Mouse (Mus musculus): ENCODE measurements at regions not wholly inside any gene's neighbourhood (a gene's known extent, or its start where the extent isn't known, plus 50 kb on each side); places are given as distances from the start of the nearest gene placed in this dataset.

DNA sequence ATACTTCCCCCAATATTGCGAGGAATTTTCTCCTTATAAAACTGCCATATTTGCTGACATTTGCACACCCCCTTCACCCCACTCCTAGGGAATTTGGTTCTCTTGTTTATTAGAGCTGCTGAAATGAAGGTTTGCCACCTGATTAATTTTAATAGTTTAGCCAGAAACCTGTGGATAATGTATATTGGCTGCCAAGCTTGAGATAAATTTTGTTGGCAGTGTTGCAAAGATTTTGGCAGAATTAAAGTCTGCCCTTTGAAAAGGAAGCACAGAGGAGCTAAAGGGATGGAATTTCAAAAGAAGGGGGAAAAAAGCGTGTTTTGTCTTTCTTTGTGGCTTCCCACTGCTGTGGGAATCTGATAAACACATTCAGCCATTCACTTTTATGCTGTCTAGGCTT, 354.6 kb upstream of the Car10 start:
- intact Hi-C loops (cut with DNase I): no loop called here
- DNase-seq: no peak

GRCm38 (mm10) chr11:92758383-92758964, 339.4 kb upstream of the Car10 start:
- DNase-seq: no peak
- intact Hi-C loops (cut with DNase I): no loop called here

- intact Hi-C loops (cut with DNase I): no loop called here
- no peak for DNase-seq
Measured at GRCm38 (mm10) chr11:92769936-92770335, 327.9 kb upstream of the Car10 start.

DNA sequence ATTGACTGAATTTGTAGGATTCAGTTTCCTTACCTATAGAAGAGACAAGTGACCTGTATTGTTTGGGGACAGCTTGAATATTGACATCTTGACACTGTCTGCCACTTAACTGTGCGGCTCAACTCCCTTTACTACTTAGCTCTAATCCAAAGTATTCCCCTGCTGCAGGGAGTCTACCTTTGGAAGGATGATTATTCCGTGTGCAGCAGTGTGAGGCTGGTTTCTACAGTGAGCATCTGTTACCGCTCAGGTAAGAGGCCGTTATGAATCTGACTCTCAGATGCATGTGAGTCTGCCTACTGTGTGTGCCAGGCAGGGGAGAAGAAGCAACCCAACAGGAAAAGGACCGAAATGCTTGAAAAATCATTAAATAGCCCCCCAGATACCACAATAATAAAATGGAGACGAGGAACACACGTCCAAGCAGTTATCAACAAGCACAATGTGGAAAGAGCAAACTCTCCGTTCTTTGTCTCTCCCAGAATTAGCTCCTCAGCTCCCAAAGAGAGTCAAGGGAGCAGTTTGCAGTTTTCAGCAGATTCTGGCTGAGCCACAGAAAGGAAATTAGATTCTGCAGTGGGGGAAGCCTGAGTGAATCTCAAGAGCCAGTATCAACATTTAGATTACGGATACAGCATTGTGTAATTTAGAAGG, 324.8 kb upstream of the Car10 start:
- peak in 1 of 2 experiments; percentile 0 for DNase-seq
- intact Hi-C loops (cut with DNase I): no loop called here

DNA sequence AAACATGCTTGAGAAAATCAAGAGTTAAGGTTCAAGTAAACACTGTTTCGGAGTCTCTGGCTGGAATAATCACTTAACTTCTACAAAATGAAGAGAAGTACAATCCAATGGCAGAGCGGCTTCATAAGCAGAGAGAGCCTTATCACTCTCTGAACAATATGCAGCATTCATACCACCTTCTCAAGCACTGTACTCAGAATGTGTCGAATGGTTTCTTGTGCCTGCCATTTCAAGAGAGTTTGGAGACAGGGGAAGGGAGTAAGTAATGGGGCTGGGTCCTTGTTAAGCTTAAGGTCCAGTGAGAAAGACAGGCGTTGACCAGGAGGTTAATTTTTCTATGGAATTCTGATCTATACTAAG, 324.3 kb upstream of the Car10 start:
- intact Hi-C loops (cut with DNase I): no loop called here
- DNase-seq: no peak

- DNase-seq: peak in 1 of 2 experiments; percentile 0
- intact Hi-C loops (cut with DNase I): no loop called here
Measured at GRCm38 (mm10) chr11:92774780-92775179, 323.0 kb upstream of the Car10 start.

GRCm38 (mm10) chr11:92799267-92799666, 298.6 kb upstream of the Car10 start:
- DNase-seq: no peak
- intact Hi-C loops (cut with DNase I): no loop called here
